Mouse (Mus musculus) urinary bladder, adult 18-20 months (tissue): ENCODE data around the gene Sds.

Source experiments
- DNase-seq, 2 experiments: peaks; one replicate each; pipeline ENCODE4 v3.0.0; 2022; ENCODE audit warnings: low spot score in 2 of 2, mixed read lengths in 2 of 2

Sds gene

DNA sequence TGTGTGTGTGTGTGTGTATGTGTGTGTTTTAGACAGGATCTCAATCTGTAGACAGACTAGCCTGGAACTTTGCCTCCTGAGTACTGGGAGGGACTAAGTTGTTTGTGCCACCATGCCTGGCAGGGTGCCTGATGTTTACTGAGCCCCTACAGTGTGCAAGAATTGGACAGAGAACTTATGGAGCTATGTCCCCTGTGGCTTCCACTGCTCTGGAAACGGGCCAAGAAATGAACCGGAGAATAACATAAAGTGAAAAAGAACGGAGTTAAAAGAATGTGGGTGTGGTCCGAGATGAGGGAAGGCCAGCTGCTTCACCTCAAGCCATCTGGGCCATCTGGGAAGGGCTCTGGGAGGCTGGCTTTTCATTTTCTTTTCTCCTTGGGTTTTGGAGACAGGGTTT, 38.4 kb downstream of the Sds start:
- DNase-seq: no peak

DNA sequence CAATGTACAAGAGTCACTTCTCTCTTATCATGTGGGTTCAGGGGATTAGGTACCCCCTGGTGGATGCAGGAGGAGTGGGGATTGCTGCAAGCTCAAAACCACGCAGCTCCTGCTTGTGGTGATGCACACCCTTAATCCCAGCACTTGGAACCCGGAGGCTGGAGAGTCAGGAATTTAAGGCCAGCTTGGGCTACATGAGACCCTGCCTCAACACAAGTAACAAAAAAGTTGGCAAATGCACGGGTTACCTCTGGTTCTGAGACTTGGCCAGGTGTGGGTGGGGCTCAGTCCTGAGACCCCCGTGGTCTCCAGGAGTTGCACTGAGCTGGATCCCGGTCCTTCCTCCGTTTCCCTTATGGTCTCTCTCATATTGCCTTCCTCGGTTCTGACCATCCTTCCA, 39.1 kb downstream of the Sds start:
- no peak for DNase-seq

DNA sequence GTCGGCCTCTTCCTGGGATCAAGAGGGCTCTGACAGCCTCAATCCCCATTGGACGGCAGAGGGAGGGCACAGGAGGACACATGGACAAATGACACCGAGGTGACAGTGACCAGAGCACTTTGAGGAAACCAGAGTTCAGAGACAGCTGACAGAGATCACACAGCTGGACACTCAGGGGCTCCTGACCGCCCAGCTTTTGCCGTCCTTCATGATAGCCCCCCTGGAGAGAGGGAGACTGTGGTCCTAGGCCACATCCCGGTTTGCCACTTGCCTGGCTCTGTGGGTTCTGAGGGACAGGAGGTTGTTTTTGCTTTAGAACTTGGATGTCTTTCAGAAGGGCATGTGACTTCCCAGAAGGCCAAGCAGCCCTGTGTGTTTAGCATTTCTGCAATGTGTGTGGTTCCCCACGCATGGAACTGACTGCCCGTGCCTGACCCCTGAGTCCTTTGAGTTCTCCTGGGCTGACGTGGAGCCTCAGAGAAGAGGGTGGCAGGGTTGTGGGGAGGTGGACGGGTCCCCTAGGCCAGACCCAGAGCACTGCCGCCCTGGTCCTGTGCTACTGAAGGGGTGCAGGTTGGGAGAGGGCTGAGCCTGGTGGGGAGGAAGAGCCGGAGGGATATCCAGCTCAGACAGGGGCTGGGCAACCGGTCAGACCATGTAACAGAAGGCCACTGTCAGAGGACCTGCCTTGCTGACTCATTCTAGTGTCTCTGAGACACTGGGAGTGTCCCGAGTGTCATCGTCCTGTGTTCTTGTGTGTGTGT, 40.1 kb downstream of the Sds start:
- DNase-seq: no peak

DNA sequence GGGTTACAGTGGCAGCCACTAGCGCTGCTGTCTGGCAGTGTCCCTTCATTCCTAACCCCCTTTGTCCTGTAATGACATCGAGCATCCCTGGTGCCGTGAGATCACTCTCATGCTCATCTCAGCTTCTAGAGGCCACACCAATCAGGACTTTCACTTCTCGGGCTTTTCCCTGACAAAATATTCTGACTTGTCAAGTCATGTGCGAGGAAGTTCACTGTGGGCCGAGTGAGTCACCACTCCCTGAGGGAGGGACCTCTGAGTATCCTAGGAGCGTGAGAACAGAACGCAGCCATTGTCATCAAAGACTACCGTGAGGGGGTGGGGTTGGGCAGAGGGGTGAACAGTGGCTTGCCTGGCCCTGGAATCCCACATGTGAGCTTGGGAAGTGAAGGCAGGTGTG, 41.2 kb downstream of the Sds start:
- DNase-seq: peak in 1 of 2 experiments; percentile 73

DNA sequence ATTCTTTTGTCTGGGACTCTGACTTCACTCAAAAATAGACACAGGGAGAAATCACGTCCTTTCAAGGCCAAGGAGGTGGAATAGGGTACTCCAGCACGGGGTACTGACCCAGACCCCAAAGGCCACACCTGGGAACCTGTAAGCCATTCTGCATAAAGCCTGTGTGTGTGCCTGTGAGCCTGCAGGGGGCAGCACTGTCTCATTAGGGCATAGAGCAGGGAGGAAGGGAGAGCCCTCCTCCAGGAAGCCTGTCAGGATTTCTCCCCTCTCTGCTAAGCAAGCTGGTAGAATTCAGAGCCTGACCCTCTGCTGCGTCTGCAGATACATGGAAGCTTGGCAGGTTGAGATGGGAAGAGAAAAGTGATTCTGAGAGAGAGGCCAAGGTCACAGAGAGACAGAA, 46.3 kb downstream of the Sds start:
- DNase-seq: no peak

DNA sequence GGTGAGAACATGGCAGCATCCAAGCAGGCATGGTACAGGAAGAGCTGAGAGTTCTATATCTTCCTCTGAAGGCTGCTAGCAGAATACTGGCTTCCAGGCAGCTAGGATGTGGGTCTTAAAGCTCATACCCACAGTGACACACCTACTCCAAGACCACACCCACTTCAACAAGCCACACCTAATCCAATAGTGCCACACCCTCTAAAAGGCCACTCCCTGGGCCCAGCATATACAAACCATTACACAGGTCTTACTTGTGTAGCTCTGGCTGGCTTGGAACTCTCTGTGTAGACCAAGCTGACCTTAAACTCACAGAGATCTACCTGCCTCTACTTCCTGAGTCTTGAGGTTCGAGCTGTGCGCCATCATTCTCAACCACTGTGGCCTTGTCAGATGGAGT, 48.4 kb downstream of the Sds start:
- no peak for DNase-seq

DNA sequence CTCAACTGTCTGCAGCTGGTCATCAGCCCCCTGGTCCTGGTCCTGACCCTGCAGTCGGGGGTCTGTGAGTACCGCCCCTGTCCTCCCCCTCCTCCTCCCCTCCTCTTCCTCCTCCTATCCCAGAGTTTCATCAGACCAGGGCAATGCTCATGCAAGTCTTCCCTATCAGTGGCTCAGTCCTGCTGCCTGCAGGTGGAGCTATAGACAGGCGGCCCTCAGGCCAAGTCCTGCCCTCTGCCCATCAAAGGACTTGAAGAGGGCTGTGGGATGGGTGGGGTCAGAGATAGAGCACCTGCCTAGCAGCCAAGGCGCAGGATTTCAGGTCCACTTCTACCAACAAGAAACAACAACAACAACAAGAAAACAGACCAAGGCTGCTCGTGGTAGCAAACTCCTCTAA, 49.4 kb downstream of the Sds start:
- DNase-seq: no peak

DNA sequence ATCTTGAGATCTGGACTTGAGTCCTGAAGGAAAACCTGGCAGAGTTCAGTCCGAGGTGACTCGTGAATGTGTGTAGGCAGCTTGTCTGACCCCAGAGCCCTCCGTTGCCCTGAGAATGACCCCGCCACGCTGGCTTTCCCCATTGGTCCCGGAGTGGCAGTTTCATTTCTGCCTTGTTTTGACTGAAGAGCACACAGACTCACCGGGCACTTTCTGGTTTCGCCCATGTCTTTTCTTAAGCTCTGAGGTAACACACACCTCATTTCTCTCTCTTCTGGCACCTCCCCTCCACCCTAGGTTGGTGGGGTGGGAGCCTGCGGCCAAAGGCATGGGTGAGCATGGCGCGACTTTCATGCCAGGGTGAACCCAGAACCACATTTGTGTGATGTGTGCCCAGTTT, 50.0 kb downstream of the Sds start:
- no peak for DNase-seq

DNA sequence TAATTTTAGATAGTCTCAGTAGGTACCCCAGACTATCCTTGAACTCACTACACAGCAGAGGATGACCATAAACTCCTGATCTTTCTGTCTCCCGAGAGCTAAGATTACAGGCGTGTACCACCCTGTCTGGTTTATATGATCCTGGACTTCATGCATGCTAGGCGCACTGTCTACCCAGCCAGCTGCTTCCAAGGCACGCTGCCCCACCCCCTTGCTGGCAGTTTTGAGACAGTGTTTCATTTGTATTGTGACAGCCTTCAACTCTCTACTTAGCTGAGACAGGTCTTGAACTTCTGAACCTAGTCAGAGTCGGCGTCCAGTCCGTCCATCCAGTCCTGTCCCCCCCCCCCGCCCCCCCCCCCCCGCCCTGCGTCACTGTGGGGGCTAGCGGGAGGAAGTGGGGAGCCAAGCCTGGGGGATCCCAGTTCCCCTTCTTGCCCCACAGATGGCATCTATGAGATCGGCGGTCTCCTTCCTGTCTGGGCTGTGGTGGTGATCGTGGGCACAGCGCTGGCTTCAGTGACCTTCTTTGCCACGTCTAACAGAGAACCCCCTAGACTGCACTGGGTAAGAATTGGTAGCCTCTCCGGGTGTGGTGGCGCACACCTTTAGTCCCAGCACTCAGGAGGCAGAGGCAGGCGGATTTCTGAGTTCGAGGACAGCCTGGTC, 51.1 kb downstream of the Sds start:
- DNase-seq: no peak

DNA sequence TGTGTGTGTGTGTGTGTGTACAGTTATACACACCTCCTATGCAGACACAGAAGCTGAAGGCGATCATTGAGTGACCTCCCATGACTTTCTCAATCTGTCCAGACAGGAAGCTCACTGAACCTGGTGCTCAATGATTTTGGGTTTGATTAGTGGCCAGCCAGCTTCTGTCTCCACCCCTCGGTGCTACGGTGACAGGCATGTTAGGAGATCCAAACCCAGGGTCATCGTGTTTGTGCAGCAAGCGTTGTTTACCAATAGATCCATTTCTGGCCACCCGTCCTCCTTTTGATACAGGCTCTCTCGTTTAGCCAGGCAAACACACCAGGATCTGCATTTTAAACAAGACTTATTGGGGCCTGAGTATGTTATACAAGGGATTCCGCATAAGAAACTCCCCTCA, 55.3 kb downstream of the Sds start:
- DNase-seq: no peak
